Mouse (Mus musculus) heart, embryonic 16.5 days (tissue): Measurements from ENCODE around the gene Rapgef4. TPM values are rescaled to one million over a fixed set of nuclear protein-coding genes. Genes with fewer than 3 reads are reported as not detected.

ENCODE experiments used
- ATAC-seq: fragments of 200-750 bp; cut with Nextera tagmentation; replicated peaks from 2 replicates; pipeline ENCODE4 v1.8.0; 2017; ENCODE audit warnings: moderate number of reproducible peaks; ENCODE audit not compliant: insufficient read depth, low FRiP score; ENCODE audit errors: extremely low read depth
- H3K27ac ChIP-seq: fragments of 300-500 bp; sonication (generic); 2 replicates; pipeline ENCODE4 v1.5.1; 2014; ENCODE audit warnings: mild to moderate bottlenecking, low read length, control low read depth, moderate library complexity
- H3K27me3 ChIP-seq: fragments of 300-500 bp; sonication (generic); 2 replicates; pipeline ENCODE4 v1.6.1; 2014; ENCODE audit warnings: low read length, mixed read lengths; ENCODE audit not compliant: control insufficient read depth, insufficient read depth
- H3K36me3 ChIP-seq: fragments of 300-500 bp; sonication (generic); 2 replicates; pipeline ENCODE4 v1.6.1; 2014; ENCODE audit not compliant: control insufficient read depth, insufficient read depth
- H3K4me1 ChIP-seq: fragments of 300-500 bp; sonication (generic); 2 replicates; pipeline ENCODE4 v1.6.1; 2014; ENCODE audit warnings: low read length, mixed read lengths; ENCODE audit not compliant: control insufficient read depth, insufficient read depth
- H3K4me2 ChIP-seq: fragments of 300-500 bp; sonication (generic); 2 replicates; pipeline ENCODE4 v1.6.1; 2014; ENCODE audit warnings: low read depth, mild to moderate bottlenecking, control low read depth, low read length
- H3K4me3 ChIP-seq: fragments of 300-500 bp; sonication (generic); 2 replicates; pipeline ENCODE4 v1.5.1; 2014; ENCODE audit warnings: mild to moderate bottlenecking, control low read depth, low read length
- H3K9ac ChIP-seq: fragments of 300-500 bp; sonication (generic); 2 replicates; pipeline ENCODE4 v1.6.1; 2014; ENCODE audit warnings: low read length, control low read depth
- H3K9me3 ChIP-seq: fragments of 300-500 bp; sonication (generic); replicated peaks from 2 replicates; pipeline ENCODE4 v1.6.1; 2016; ENCODE audit warnings: low read length; ENCODE audit not compliant: control insufficient read depth
- WGBS: fragments of 180-500 bp; shearing (Covaris S2); extraction: QIAGEN DNeasy Blood & Tissue Kit; methylation state at CpG from one replicate; pipeline ENCODE4 v1.1.7; 2014; 5-methylcytosine and 5-hydroxymethylcytosine counted together
- polyA plus RNA-seq: library from polyadenylated mRNA; unstranded; fragments of >200 nt; fragmentation: Nextera tagmentation; extraction: Ambion mirVana; gene quantifications from 2 replicates; pipeline ENCODE4 v1.2.1, GENCODE M21; 2015

Gene Rapgef4
- polyA plus RNA-seq, 1 experiment from 2014 or later, result 4.1 TPM

DNA sequence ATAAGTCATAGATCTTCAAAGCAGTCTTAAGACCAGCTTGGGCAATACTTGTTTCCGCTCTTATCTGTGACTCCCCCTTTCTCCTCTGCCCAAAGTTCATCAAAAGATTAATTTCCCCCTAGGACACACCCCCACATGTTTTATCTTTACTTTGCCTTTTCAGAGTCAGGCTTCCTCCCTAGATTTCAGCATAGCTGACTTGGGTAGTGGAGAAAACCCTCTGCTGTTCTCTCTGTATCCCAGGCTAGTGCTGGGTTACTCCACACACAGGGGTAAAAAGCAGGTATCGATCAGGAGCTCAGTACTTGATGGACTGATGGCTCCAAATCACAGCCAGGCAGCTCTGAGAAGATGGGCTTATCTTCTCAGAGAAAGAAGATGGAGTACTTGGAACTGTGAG is 109.0 kb downstream of the Rapgef4 start:
- WGBS, result 84% methylated on average over 2 of the region's 2 CpGs
- peaks cover 20% of the 10 kb centered on the region; the same call in 1 of the 2 replicates for H3K4me1 ChIP-seq

GRCm38 (mm10) chr2:72092046-72092445 is 111.0 kb downstream of the Rapgef4 start:
- no peak overlapping the region for H3K9ac ChIP-seq
- no peaks in the 10 kb centered on the region for H3K27me3 ChIP-seq
- no peak for ATAC-seq

More for the DNA sequence above, 109.0 kb downstream of the Rapgef4 start:
- no peaks in the 10 kb centered on the region for H3K27me3 ChIP-seq
- ATAC-seq, result no peak
- no peaks in the 10 kb centered on the region for H3K36me3 ChIP-seq
- H3K27ac ChIP-seq, result no peak overlapping the region
- H3K4me3 ChIP-seq, result no peak overlapping the region
- H3K9ac ChIP-seq, result no peak overlapping the region
- no peak overlapping the region for H3K4me2 ChIP-seq
- H3K9me3 ChIP-seq, result peaks cover 3% of the 10 kb centered on the region

DNA sequence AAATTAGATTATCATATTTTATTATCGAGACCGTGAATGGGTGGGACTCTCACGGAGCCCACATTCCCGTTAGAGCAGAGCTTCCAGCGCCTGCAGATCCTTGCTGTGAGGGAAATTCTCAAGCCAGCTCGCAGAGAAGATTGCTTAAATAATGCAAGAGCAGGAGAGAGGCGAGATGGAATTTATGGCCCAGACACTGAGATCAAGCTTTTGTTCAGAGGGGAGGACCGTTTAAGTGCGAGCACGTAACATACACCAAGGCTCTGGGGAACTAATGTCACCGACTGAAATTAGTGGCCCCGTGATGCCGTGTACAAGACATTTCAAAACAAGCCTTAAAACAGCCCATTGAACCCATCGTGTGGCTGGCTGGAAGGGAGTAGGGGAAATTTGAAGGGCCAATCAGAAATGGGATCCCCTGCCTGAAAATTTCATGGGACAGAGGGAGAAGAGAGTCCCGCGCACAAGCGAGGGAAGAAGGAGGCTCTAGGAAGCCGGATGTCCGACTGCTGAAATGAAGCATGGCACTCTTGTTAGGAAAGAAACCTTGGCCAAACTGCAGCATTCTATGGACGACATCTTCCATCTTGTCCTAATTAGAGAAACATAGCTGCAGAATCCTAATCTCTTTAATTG is 112.5 kb downstream of the Rapgef4 start:
- H3K36me3 ChIP-seq, result no peaks in the 10 kb centered on the region
- no peak overlapping the region for H3K4me3 ChIP-seq
- no peaks in the 10 kb centered on the region for H3K9me3 ChIP-seq
- peaks cover 15% of the 10 kb centered on the region; the same call in 1 of the 2 replicates for H3K4me1 ChIP-seq
- no peak for ATAC-seq
- 76% methylated on average over 20 of the region's 20 CpGs for WGBS
- no peaks in the 10 kb centered on the region for H3K27me3 ChIP-seq
- H3K9ac ChIP-seq, result no peak overlapping the region
- H3K27ac ChIP-seq, result no peak overlapping the region
- no peak overlapping the region for H3K4me2 ChIP-seq

More at GRCm38 (mm10) chr2:72092046-72092445, 111.0 kb downstream of the Rapgef4 start:
- Histone ChIP-seq H3K4me1 (peaks cover 20% of the 10 kb centered on the region; the same call in 1 of the 2 replicates), H3K9me3 (peaks cover 3% of the 10 kb centered on the region), H3K36me3 (no peaks in the 10 kb centered on the region), H3K4me3 (no peak overlapping the region), H3K27ac (no peak overlapping the region), H3K4me2 (no peak overlapping the region)
- 46% methylated on average over 3 of the region's 3 CpGs for WGBS

DNA sequence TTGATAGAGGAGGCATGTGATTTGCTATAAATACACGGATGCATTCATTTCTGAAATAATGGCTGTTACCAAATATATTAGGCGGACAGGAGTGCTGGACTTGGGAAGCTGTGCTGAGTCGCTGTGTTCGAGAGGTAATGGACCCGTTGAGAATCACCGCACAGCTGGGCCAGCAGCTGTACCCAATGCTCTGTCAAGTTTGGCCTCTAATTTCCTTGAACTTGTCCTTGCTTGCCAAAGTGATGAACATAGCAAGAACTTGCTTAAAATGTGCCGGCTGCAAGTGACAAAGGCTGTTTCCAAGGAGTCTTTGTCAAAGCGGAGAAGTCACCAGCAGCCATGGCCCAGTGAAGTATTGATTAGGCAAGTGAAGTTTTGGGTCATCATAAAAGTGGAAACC is 113.0 kb downstream of the Rapgef4 start:
- Histone ChIP-seq H3K27ac (no peak overlapping the region), H3K27me3 (no peaks in the 10 kb centered on the region), H3K36me3 (no peaks in the 10 kb centered on the region), H3K4me2 (no peak overlapping the region), H3K9me3 (no peaks in the 10 kb centered on the region), H3K9ac (no peak overlapping the region), H3K4me3 (no peak overlapping the region), H3K4me1 (peaks cover 12% of the 10 kb centered on the region; the same call in 1 of the 2 replicates)
- ATAC-seq, result no peak
- 76% methylated on average over 8 of the region's 8 CpGs for WGBS

DNA sequence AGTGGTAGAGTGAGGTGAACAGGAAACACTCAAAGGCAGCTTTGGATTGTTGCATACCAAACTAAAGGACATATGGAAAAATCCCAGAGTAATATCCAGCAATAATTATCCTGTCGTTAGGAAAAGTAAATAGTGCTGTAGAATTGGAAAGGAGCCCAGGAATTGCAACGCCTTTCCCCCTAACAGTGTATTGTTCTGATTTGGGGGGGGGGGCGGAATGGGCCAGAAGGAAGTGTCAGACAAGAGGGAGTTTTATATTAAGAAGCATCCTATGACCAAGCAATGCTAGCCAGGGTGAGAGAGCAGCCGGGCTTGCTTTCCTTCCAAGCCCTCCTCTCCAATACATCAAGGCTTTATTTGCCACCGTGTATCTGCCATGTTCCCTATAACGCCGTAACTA is 113.4 kb downstream of the Rapgef4 start:
- Histone ChIP-seq H3K4me2 (no peak overlapping the region), H3K4me1 (peaks cover 10% of the 10 kb centered on the region; the same call in 1 of the 2 replicates), H3K4me3 (no peak overlapping the region), H3K36me3 (no peaks in the 10 kb centered on the region), H3K9me3 (no peaks in the 10 kb centered on the region), H3K27me3 (no peaks in the 10 kb centered on the region), H3K9ac (no peak overlapping the region), H3K27ac (no peak overlapping the region)
- 55% methylated on average over 7 of the region's 7 CpGs for WGBS
- no peak for ATAC-seq

- no peak overlapping the region for H3K4me3 ChIP-seq
- H3K9me3 ChIP-seq, result no peaks in the 10 kb centered on the region
- no peak overlapping the region for H3K9ac ChIP-seq
- no peaks in the 10 kb centered on the region for H3K27me3 ChIP-seq
- peaks cover 10% of the 10 kb centered on the region; the same call in 1 of the 2 replicates for H3K4me1 ChIP-seq
- H3K4me2 ChIP-seq, result no peak overlapping the region
- ATAC-seq, result no peak
- 0 out of 2 replicates have a peak overlapping the region, but pooled peaks have one; percentile 3 for H3K27ac ChIP-seq
- no peaks in the 10 kb centered on the region for H3K36me3 ChIP-seq
- 59% methylated on average over 6 of the region's 6 CpGs for WGBS
Observed at GRCm38 (mm10) chr2:72095002-72095401, 114.0 kb downstream of the Rapgef4 start.

- no peaks in the 10 kb centered on the region for H3K36me3 ChIP-seq
- no peaks in the 10 kb centered on the region for H3K27me3 ChIP-seq
- H3K4me2 ChIP-seq, result no peak overlapping the region
- no peak overlapping the region for H3K4me3 ChIP-seq
- no peak for ATAC-seq
- no peak overlapping the region for H3K9ac ChIP-seq
- H3K4me1 ChIP-seq, result peaks cover 14% of the 10 kb centered on the region; the same call in 1 of the 2 replicates
- no peak overlapping the region for H3K27ac ChIP-seq
- H3K9me3 ChIP-seq, result no peaks in the 10 kb centered on the region
- 34% methylated on average over 3 of the region's 3 CpGs for WGBS
Observed at GRCm38 (mm10) chr2:72096345-72096744, 115.3 kb downstream of the Rapgef4 start.

- H3K9me3 ChIP-seq, result no peaks in the 10 kb centered on the region
- no peak for ATAC-seq
- H3K27ac ChIP-seq, result no peak overlapping the region
- H3K9ac ChIP-seq, result no peak overlapping the region
- 89% methylated on average over 8 of the region's 8 CpGs for WGBS
- no peaks in the 10 kb centered on the region for H3K36me3 ChIP-seq
- H3K4me3 ChIP-seq, result no peak overlapping the region
- no peaks in the 10 kb centered on the region for H3K27me3 ChIP-seq
- no peak overlapping the region for H3K4me2 ChIP-seq
- H3K4me1 ChIP-seq, result peaks cover 30% of the 10 kb centered on the region
Observed at GRCm38 (mm10) chr2:72098366-72098765, 117.3 kb downstream of the Rapgef4 start.

DNA sequence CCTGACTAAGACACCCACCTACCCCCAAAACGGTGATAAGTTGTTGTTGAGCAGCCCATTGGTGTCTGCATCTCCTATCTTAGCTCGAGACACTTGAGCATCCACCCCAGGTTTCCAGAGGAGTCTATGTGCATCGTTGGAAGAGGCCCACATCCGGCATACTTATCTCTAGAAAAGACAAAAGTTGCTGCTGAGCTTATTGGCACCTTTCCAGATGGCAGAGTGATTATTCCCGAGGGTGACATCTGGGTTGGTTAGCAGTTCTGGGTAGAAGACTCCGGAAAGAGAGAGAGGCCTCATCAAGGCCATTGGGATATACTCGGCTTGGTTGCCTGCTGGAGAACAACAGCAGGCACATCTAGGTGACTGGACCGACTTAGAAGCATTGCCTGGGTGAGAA is 123.6 kb downstream of the Rapgef4 start:
- H3K9ac ChIP-seq, result no peak overlapping the region
- H3K9me3 ChIP-seq, result no peaks in the 10 kb centered on the region
- 51% methylated on average over 8 of the region's 8 CpGs for WGBS
- peaks cover 27% of the 10 kb centered on the region for H3K4me1 ChIP-seq
- H3K4me2 ChIP-seq, result no peak overlapping the region
- no peak for ATAC-seq
- no peaks in the 10 kb centered on the region for H3K36me3 ChIP-seq
- no peak overlapping the region for H3K27ac ChIP-seq
- H3K4me3 ChIP-seq, result no peak overlapping the region
- no peaks in the 10 kb centered on the region for H3K27me3 ChIP-seq
